Mouse (Mus musculus): ENCODE results near the gene Ddx19a. TPM values are rescaled to one million over a fixed set of nuclear protein-coding genes. Genes with fewer than 3 reads are reported as not detected.

Ddx19a gene
- 45.2 TPM for polyA plus RNA-seq (2015; fragmentation: Illumina TruSeq; extraction: RNeasy Lipid Tissue Mini Kit (QIAGEN cat#74804); ENCODE audit: insufficient read depth, low replicate concordance)

DNA sequence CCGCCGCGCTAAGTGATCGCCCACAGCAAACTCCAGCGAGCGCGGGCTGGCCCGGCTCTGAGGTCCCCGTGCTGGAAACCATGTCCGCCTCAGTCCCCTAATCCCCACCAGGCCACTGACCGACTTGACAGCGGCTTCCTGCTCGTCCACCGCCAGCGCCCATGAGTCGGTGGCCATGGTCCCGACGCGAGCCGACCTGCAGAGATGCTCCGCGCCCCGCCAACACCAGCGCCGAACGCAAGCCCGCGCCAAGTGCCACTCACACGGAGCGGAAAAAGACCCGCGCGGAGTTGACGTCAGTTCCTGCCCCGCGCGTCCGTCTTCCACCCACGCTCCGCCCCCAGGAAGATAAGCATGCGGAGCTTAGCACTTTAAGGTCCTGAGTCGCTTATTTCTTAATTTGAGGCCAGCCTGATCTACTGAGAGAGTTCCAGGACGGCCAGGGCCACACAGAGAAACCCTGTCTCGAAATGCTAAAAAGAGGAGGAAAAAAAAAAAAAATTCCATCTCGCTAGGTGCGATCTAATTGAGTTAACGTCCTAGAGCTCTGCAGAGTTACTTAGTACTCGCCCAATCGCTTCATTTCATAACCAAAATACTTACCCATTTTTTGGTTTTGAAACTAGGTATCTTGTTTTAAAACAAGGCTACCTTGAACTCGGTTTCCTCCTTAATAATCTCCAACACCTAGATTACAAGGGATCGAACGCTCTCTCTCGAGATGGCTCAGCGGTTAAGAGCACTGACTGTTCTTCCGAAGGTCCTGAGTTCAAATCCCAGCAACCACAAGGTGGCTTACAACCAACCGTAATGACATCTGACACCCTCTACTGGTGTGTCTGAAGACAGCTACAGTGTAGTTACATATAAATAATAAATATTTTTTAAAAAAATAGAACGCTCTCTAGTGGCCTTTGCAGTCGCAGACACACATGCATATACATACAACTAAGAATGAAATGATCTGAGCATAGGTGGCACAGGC, at the start of gene Ddx19a:
TSS of gene Ddx19a (minus strand) at position 254 of the 985 bp plus-strand sequence.

DNA sequence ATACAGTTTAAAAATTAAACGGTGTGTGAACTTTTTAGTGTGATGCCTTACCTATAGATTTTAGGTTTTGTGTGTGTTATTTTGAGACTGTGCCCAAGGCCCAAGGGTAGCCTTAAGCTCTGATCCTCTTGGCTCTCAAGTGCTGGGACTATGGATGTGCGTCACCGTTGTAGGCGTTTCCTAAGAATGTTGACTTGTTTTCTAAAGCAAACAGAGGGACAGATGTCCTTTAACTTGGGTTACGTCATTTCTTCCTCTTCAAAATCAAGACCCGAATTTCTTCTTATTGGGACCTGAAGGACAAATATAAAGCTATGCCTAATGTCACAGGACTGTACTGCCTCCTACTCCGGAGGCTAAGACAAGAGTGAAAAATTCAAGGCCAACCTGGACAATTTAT, 35.3 kb upstream of the Ddx19a start, which contains the start of gene Aars:
TSS of gene Aars (plus strand) at position 229 of the 400 bp plus-strand sequence.

DNA sequence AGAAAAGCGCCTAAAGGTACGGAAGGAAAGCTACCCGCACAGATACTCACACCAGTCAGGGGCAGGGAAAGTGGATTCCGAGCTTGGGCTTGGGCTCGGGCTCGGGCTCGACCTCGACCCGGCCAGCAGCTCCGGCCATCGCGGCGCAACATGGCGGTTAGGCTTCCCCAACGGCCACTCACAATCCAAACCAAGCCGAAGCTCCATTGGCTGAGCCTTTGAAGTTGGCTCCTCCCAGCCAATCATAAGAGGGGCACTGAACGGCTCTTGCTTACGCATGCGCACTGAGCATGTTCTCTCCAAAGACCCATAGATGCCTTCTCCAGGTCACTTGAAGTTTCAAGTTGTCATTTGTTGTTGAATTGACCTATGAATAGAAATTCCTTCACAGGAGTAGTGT, 34.0 kb upstream of the Ddx19a start, which contains the start of gene Ddx19b:
TSS of gene Ddx19b (minus strand) at position 180 of the 400 bp plus-strand sequence.

Other genes starting within 250 kb of the Ddx19a start
- 9.1 TPM for gene Il34, start 191.9 kb downstream of the Ddx19a start, polyA plus RNA-seq (2015; fragmentation: Illumina TruSeq; extraction: RNeasy Lipid Tissue Mini Kit (QIAGEN cat#74804); ENCODE audit: insufficient read depth, low replicate concordance)
- 33.9 TPM for gene Cog4, start 151.2 kb downstream of the Ddx19a start, polyA plus RNA-seq (2015; fragmentation: Illumina TruSeq; extraction: RNeasy Lipid Tissue Mini Kit (QIAGEN cat#74804); ENCODE audit: insufficient read depth, low replicate concordance)
- gene Sf3b3, start 151.0 kb downstream of the Ddx19a start, polyA plus RNA-seq (2015; fragmentation: Illumina TruSeq; extraction: RNeasy Lipid Tissue Mini Kit (QIAGEN cat#74804); ENCODE audit: insufficient read depth, low replicate concordance): 111 TPM
- 4.3 TPM for gene Fuk, start 95.3 kb downstream of the Ddx19a start, polyA plus RNA-seq (2015; fragmentation: Illumina TruSeq; extraction: RNeasy Lipid Tissue Mini Kit (QIAGEN cat#74804); ENCODE audit: insufficient read depth, low replicate concordance)
- 7.1 TPM for gene St3gal2, start 77.9 kb downstream of the Ddx19a start, polyA plus RNA-seq (2015; fragmentation: Illumina TruSeq; extraction: RNeasy Lipid Tissue Mini Kit (QIAGEN cat#74804); ENCODE audit: insufficient read depth, low replicate concordance)
- 18.4 TPM for gene Ddx19b, start 34.0 kb upstream of the Ddx19a start, polyA plus RNA-seq (2015; fragmentation: Illumina TruSeq; extraction: RNeasy Lipid Tissue Mini Kit (QIAGEN cat#74804); ENCODE audit: insufficient read depth, low replicate concordance)
- 20.9 TPM for gene Aars, start 35.3 kb upstream of the Ddx19a start, polyA plus RNA-seq (2015; fragmentation: Illumina TruSeq; extraction: RNeasy Lipid Tissue Mini Kit (QIAGEN cat#74804); ENCODE audit: insufficient read depth, low replicate concordance)
- gene Exosc6, start 58.5 kb upstream of the Ddx19a start, polyA plus RNA-seq (2015; fragmentation: Illumina TruSeq; extraction: RNeasy Lipid Tissue Mini Kit (QIAGEN cat#74804); ENCODE audit: insufficient read depth, low replicate concordance): 6.0 TPM
- not detected for gene Clec18a, start 94.6 kb upstream of the Ddx19a start, polyA plus RNA-seq (2015; fragmentation: Illumina TruSeq; extraction: RNeasy Lipid Tissue Mini Kit (QIAGEN cat#74804); ENCODE audit: insufficient read depth, low replicate concordance)
- 22.5 TPM for gene Pdpr, start 96.8 kb upstream of the Ddx19a start, polyA plus RNA-seq (2015; fragmentation: Illumina TruSeq; extraction: RNeasy Lipid Tissue Mini Kit (QIAGEN cat#74804); ENCODE audit: insufficient read depth, low replicate concordance)

All from spleen, adult 10 weeks (tissue).